Mouse (Mus musculus) urinary bladder, postnatal 36 days (tissue): ENCODE results near the gene Plvap.

Source experiments
- DNase-seq, 2 experiments: peaks; one replicate each; pipeline ENCODE4 v3.0.0; 2022; ENCODE audit warnings: low spot score in 2 of 2, mixed read lengths in 1 of 2

The Plvap gene

GRCm38 (mm10) chr8:71466198-71466597 is 45.4 kb downstream of the Plvap start:
- DNase-seq, result no peak

DNA sequence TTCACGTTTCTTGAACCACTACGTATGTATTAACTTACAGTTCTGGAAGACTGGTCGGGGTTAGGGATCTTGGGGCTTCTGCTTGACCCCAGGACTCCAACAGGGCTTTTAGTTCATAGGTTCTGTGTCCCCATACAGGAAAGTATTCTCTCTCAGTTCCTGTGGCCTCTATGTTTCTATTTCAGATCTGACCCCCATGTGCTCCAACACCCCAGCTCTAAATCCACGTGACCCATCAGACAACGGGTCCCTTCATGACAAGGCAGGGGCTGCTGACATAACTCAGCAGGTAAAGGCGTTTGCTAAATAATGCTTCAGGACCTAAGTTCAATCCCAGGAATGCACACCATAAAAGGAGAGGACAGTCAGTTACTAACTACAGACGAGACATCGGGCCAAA is 45.8 kb downstream of the Plvap start:
- no peak for DNase-seq

GRCm38 (mm10) chr8:71464513-71465500 is 46.7 kb downstream of the Plvap start, which contains the start of gene Mrpl34:
Gene Mrpl34, plus strand, starts transcription at chr8:71464959.
- DNase-seq, result peak; percentile 97 to 98

- DNase-seq, result peak; percentile 96 to 97
These were observed 48.1 kb downstream of the Plvap start, which contains the start of gene Abhd8 for GRCm38 (mm10) chr8:71463188-71464033. Gene Abhd8, minus strand, starts transcription at chr8:71463655.

DNA sequence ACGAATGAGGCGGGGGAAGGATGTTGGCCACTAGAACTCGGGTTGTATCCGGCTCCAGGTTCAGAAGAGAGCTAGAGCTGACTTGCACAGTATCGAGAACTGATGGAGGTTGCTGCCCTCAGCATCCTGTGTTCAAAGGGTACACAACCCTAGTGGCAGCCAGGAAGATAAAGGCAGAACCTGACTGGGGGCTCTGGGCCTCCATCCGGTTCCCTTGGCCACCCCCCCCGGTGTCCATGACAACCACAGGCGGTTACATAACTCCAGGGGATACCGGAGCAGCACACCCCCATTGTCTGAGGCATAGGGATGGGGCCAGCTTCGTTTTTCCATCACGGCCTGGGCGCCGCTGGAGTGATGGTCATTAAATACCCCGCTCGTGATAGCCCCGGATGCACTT is 48.8 kb downstream of the Plvap start:
- DNase-seq, result no peak

GRCm38 (mm10) chr8:71462191-71462590 is 49.4 kb downstream of the Plvap start:
- DNase-seq, result no peak

GRCm38 (mm10) chr8:71461152-71461840 is 50.3 kb downstream of the Plvap start:
- DNase-seq, result no peak

GRCm38 (mm10) chr8:71460716-71461115 is 50.8 kb downstream of the Plvap start:
- DNase-seq, result no peak

DNA sequence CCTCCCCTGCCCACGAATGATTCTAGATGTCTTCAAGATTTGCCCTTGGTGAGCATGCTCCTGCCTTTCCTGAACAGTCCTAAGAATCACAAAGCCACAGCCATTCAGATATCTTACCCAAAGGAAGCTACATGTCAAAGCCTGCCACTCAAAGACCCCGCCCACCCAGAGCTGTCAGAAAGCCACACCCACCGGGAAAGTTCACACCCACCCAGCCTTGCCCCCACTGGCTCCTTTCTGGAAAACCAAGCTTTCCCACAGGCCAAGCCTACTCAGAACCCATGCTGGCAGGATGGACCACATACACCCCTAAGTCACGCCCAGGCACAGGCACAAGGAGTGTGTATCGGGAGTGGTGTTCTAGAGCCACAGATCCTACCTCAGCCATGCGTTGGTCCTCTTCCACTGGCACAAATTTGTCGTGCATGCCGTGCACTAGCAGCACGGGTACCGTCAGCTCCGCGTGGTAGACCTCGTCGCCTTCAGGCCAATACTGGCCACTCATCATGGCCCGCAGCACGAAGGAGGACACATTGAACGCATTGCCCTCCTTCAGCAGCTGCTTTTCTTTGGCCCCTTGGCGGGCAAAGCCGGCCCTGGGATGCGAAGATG is 53.8 kb downstream of the Plvap start:
- no peak for DNase-seq

GRCm38 (mm10) chr8:71456906-71457305 is 54.6 kb downstream of the Plvap start:
- no peak for DNase-seq

- no peak for DNase-seq
These were observed 56.9 kb downstream of the Plvap start for GRCm38 (mm10) chr8:71454668-71455067.

DNA sequence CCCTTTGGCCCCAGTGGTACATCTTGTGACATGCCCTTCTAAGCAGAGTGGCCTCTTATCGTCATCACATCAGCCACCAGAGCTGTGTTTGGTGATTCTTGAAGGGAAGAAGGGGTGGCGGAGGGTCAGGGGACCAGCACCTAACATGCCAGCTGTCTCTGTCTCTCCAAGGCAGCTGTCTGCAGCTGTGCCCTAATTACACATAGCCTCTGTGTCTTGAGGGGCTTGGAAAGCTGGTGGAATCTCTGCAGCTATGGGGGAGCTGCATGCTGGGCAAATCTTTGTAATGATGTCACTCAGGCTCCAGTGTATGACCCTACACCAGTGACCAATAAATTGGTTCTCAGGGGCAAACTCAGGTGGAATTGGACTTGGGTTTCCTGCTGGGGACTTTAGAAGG is 58.9 kb downstream of the Plvap start:
- DNase-seq, result no peak

DNA sequence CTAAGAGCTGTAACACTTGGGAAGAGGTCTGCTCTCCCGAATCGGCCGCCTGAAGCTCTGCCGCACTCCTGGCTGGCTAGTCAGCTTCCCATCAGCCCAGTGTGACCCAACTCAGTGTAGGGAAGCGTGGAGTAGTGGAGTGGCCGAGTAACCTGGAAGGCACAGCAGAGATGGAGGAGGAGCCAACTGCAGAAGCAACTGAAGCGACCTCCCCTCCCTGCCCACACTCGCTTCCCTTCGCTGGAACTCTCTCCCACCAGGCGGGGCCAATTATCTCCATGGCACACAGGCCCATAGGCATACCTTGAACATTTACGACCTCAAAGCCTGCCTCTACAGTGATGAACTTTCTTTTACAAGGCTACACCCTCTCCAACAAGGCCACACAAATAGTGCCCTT is 59.8 kb downstream of the Plvap start:
- DNase-seq, result no peak

DNA sequence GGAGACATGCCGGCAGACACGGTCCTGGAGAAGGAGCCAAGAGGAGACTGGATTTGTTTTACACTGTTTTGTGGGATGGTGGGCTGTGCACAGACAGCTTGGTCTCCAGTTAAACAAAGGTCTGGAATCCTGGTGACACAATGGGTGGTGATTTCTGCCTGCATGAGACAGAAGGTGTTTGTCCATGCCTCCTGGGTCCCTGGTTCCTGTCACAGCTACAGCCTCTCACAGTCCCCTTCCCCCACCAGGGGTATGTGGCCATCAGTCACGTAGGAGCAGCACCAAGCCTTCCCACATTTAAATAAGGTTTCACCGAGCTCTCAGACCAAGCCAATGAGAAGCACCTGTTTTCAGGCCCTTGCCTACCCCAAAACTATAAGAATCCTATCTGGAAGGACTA is 60.2 kb downstream of the Plvap start:
- DNase-seq, result no peak
